Mouse (Mus musculus): ENCODE data around the gene Cd72.

Gene Cd72

DNA sequence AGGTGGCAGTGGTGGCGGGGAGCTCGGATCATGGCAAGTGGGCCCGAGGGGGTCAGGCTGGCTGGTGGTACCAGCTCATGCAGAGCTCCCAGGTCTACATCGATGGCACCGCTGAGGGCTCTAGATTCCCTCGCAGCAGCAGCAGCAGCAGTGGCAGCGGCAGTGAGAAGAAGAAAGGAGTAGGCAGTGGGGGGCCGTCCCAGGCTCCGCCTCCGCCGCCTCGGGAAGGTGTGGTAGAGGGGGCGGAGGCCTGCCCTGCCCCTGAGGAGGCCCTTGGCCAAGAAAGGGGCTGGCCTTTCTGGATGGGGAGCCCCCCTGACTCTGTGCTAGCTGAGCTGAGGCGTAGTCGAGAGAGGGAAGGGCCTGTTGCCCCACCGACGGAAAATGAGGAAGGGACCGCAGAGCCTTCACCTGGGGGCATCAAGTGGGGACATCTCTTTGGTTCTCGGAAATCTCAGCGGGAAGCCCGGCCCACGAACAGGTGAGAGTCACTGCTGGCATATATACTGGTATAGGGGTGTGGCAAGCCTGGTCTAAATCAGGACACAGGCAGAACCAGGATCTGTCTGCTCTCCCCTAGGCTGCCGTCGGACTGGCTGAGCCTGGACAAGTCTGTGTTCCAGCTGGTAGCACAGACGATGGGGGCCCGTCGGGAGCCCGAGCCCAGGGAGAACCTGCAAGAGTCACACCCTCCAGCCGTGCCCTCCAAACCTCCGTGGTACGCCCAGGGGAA is 28.6 kb downstream of the Cd72 start:
- peak in 1 of 2 experiments; percentile 34 for DNase-seq

DNA sequence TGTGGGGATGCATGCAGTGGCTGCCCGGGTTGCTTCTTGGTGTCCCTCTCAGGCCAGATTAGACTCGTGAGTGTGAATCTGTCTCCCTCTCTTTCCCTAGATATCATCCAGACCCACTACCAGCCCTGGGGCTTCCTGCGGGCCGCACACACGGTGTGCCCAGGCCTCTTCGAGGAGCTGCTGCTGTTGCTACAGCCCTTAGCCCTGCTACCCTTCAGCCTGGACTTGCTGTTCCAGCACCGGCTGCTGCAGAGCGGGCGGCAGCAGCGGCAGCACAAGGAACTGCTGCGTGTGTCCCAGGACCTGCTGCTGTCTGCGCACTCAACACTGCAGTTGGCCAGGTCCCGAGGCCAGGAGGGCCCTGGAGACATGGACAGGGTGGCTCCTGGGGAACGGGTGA is 29.2 kb downstream of the Cd72 start:
- DNase-seq: peak in 1 of 2 experiments; percentile 23

DNA sequence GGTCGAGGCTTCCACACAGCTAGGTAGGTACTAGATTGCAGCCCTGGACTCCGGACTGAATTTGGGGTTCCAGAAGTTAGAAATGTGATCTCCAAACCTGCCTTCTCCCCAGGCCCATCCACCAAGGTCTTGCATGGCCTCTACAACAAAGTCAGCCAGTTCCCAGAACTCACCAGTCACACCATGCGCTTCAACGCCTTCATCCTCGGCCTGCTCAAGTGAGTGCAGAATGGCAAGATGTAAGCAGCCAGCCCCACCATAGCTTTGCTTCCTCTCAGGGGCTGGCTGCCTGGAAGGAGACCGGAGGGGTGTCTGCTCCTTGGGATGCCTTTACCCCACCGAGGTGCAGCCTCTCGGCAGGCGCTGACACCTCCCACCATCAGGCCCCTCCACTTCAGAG is 30.4 kb downstream of the Cd72 start:
- no peak for DNase-seq

DNA sequence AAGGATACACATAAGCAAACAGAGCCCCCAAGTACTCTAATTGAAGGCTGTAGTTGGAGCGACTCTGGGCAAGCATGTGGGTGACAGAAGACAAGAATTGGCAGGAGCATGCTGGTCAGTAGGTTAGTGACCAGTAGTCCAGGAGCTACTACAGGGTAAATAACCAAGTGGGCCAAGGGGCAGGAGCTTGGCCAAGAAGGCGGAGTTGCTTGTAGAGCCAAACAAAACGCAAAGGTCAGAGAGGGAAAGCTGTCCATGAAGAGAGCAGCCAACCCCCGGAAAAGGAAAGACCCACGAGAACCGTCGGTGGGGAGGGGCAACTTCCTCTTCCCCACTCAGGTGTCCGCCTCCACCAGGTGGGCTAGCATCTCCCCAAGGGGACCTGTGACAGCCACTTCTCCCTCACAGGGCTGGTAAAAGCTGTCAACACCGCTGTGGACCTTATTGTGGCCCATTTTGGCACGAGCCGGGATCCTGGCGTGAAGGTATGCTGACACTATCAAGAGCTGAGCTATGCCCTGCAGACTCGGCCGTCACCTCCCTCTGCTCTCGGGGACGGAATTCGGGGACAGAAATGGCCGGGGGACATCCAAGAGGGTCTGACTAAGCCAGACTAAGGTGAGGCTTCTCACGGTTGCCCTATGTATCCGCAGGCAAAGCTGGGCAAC is 31.0 kb downstream of the Cd72 start:
- no peak for DNase-seq

DNA sequence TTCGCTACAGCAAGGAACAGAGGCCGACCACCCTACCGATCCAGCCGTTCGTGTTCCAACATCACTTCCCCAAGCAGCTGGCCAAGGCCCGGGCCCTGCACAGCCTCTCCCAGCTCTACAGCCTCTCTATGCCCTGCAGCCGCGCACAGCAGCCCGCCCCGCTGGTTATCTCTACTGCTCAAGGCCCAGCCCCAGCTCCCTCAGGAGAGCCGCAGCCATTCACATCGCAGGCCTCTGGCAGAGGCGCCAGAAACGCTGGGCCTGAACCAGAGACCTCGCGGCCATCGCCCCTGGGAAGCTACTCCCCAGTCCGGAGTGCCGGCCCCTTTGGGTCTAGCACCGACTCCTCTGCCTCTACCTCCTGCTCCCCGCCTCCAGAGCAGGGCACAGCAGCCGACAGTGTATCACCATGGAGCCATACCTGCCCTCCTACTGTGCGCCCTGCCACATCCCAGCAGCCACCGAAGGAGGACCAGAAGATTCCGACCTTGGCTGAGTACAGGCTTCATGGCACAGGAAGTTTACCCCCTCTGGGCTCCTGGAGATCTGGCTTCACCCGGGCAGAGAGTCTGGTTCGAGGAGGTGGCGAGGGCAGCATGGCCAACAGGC is 32.7 kb downstream of the Cd72 start:
- no peak for DNase-seq

DNA sequence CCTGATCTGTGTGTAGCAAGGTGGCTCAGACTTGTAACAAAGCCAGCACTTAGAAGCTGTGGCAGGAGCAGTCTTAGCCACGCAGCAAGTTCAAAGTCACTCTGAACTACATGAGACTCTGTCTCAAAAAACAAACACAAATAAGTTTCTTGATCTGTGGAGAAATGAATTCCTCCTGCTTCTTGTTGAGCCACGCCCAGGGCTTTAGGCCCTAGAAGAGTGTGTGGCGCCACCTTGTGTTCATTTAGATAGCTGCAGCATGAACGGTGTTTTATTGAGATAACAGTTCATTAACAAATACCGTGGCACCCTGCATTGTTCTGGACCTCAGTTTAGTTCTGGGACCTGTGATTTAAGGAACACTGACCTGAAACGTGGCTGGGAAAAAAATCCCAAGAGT is 34.1 kb downstream of the Cd72 start:
- DNase-seq: peak; percentile 71 to 86

DNA sequence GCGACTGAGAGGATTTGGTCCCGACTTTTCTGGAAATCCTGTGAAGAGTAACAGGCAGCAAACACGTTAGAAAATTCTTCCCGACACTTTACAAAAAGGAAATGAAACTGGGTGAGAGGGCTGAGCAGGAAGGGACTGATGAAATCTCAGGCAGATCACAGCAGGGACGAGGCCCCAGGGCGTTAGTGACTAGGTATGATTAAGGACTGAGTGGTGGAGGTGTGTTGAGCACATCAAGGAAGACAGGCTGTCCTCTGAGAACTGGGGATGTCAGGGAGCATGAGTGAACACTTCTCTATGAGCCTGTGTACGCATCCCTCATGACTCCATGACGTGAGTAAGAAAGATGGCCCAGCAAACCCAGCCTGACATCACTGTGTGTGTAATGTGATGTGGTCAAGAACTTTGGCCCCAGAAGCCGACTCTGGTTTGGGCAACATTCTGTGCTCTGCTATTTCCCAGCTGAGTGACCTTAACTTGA is 34.6 kb downstream of the Cd72 start:
- no peak for DNase-seq

DNA sequence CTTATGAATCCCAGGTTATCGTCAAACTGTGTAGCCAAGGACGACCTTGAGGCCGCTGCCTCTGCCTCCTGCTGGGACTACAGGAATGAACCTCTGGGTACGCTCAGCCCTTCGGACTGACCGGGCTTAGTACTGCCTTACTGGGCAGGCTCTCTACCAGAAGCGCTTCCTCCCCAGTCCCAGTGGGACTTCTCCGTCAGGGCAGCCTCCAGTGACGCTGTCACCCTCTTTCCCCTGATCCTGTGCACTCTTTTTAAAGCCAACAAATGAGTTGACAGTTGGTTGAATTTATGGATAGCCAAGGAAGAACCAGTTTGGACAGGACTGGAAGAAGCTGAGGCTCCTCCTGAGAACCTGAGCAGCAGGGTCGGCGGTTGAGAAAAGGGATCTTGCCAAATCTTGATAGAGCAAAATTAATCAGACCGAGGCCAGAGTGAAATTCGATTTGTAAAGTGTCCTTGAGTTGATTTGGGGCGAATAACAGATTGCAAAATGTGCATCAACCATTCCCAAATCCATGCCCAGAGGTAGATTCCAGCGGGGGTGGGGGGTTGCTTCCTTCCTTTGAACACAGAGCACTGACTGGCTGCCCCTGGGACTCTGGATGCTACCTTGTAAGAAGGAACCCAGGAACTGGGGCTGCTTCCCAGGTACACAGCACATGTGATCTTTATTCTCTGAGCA is 35.3 kb downstream of the Cd72 start:
- no peak for DNase-seq

DNA sequence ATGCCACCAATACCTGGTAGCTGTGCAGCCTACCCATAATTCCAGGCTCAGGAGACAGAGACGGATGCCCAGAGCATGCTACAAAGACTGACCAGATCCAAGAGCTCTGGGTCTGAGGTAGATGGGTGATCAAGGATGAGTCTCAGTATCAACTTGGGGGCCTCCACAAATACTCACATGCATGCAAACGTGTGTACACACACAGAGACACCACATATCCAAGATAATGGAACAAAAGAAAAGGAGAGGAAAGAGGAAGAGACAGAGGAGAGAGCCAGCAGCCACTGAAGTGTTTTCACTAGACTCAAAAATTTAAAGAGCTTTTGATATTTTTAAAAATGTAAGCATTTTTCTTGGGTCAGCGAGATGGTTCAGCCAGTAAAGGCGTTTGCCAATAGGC is 36.0 kb downstream of the Cd72 start:
- no peak for DNase-seq

DNA sequence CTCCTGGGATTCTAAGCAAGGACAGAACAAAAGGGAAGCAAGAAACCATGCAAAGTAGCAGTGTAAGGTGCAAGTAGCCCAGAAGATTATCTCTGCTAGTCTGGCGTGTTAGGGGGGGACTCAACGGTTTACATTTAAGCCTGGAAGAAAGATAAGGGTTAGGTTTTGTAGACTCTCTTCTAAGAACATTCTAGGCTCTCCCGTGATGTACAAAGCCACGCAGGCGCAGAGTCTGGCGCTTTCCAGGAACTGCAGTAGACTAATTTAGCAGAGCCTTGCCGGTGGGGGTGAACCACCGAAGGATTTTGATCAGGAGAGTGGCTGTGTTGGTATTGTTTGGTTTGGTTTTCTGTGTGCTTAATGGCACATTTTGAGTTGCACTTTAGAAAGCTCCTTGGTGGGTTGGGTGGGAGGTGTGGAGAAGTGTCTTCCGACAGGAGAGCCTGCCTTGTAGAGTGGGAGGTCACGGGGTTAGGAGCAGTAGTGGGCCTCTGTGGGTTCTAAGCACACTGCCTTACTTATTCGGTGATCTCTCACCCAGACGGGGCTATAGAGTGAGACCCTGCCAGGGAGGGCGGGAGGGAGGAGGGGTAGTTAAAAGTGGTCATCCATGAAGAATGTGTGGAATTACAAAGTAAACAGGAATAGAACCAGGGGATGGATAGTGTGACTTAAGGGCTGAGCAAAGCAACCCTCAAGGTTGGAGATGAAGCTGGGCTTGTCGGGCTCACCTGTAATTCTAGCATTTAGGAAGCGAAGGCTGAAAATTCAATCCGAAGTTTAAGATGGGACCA is 37.0 kb downstream of the Cd72 start:
- DNase-seq: no peak

DNA sequence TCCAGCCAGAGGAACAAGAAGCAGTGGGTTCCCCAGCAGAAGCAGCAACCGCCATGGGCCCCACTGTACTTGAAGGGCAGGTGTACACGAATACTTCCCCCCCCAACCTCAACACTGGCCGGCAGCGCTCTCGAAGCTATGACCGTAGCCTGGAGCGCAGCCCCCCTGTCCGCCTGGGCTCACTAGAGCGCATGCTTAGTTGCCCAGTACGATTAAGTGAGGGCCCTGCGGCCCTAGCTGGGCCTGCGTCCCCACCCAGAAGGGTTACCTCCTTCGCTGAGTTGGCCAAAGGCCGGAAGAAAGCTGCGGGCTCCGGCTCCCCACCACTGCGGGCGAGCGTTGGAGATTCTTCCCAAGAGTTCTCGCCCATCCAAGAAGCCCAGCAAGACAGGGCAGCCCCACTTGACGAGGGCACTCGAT is 38.3 kb downstream of the Cd72 start:
- no peak for DNase-seq

DNA sequence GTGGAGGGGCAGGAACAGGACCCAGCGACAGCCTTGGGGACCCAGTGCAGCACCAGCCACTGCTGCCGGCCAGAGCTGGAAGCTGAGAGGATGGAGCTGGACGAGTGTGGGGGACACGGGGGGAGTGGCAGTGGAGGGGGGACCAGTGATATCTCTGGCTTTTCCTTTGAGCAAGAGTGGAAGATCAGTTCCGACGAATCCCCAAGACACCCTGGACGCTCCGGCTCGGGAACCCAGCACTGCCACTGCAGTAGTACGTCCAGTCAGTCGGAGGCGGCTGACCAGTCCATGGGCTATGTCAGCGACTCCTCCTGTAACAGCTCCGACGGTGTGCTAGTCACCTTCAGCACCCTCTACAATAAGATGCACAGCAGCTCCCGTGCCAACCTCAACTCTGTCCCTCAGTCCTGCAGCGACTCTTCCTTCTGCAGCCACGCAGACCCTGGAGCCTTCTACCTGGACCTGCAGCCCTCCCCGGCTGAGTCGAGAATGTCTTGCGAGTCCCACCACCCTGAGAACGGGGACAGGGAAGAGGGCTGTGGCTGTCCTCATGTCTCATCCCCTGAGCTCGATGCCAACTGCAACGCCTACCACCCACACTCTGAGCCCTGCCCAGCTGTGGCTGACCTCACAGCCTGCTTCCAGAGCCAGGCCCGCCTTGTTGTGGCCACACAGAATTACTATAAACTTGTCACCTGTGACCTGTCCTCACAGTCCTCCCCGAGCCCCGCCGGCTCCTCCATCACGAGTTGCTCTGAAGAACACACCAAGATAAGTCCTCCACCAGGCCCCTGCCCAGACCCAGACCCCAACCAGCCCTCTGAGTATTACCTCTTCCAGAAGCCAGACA is 39.0 kb downstream of the Cd72 start:
- DNase-seq: no peak

DNA sequence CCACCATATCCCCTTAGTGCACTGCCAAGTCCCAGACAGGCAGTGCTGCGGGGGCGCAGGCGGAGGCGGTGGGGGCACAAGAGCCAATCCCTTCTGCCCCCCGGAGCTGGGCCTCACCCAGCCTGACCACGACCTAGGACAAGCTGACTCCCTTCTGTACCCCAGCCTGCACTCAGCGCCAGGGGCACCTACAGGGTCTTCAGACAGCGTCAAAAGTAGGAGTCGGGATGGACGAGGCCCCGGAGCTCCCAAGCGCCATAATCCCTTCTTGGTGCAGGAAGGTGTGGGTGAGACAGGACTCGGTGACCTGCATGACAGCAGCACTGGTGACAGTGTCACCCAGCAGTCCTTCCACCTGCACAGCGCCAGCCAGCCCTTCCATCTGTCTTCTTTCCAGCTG is 39.7 kb downstream of the Cd72 start:
- DNase-seq: no peak

DNA sequence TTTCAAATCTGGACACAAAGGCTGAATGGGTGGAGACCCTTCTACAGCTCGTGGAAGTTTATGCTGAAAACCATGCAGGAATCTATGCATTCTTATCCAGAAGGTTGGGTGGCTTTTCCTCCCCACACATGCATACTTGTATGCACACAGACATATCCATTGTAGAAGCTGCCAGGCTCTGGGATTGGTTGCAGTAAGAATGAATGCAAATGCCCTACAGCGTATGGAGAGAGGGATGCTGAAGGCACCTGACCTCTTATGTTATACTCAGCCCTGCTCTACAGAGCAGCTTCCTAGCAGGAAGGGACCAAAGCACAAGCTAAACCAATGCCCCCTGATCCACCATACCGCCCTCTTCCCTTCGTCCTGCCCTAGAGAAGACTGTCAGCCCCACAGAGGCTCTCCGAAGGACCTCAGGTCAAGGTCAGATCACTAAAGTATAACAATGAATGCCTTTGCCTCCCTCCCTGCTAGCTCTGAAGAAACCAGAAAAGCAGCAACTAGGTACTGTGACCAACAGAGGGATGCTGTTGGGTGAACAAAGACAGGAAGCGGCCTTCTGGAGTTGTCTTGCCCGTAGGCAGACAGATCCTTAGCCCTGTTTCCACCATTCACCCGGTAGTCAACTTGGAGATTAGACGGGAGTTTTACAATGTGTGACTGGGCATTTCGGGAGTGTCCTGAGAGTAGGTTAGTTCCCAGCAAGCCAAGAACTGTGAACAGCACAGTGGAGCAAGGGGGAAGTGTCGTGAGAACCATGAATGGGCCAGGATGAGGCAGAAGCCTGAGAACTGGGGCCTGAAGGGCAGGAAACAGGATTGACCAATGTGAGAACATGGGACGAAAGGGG is 47.1 kb downstream of the Cd72 start:
- no peak for DNase-seq

DNA sequence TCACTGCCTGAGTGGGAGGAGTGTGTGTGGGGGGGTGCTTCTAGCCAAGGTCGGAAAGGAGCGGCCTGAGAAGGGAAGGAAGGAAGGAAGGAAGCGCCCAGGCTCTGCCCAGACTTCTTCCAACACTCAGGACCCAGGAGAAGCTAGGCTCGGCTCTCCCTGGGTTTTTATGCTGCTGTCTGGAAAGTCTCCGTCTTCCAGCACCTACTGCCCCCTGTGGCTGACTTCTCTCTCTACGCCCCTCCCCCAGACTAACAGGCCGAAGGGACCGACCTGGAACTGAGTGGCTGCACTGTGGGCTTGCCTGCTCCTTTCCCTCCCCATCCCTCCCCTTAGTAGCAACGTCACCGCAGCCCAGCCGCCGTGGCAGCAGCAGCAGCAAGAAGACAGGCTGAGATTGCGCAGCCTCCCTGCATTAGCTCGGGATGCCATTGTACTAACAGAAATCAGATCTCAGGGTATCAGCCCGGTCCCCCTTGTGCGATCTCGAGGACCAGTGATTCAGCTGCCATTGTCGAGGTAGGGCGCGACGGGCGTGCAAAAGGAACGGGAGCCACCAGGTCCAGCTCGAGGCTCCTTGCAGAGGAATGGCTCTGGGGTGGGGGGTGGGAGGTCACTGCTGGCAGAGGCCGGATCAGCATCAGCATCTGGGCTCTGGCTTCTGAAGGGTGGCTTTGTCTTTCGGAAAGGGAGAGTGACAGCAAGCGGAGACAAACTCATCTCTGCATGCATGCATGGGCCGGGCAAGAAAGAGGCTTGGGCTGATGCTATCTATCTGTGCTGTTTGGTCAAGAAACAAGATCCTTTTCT is 48.1 kb downstream of the Cd72 start:
- peak; percentile 88 to 93 for DNase-seq

DNA sequence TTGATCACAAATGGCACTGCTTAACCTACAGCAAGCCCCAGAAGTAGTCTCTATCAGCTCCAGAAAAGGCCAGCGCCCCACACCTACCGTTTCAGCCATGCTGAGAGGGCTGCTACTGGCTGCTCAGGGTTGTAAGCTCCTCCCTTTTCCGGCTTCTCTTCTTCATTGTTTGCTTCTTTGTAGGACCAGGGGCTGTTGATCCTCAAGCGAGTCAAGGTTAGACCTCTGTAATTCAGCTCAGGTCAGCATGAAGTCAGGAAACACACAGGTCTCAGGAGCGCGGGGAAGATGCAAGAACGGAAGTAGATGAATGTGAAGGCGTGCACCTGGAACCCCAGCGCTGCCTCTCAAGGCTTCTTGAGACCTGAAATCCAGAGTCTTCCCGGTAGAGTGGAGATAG is 49.7 kb downstream of the Cd72 start:
- no peak for DNase-seq

DNA sequence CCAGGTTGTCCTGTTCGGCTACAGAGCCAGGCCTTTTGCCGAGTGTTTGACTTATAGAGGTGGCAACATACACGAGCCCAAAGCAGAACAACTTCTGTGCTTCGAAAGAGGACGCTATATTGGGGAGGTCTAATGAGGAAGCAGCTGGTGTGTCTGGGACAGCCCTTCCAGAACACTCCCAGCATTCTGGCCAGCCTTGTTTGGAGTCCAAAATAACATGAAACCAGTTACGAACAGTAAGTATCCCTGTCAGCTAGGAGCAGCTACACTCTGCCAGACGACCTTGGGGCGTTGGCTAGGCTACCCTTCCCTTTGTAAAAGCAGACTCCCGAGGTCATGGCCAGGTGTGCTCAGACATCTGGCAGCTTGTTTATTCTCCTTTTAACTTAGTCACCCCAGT is 52.2 kb downstream of the Cd72 start:
- no peak for DNase-seq

DNA sequence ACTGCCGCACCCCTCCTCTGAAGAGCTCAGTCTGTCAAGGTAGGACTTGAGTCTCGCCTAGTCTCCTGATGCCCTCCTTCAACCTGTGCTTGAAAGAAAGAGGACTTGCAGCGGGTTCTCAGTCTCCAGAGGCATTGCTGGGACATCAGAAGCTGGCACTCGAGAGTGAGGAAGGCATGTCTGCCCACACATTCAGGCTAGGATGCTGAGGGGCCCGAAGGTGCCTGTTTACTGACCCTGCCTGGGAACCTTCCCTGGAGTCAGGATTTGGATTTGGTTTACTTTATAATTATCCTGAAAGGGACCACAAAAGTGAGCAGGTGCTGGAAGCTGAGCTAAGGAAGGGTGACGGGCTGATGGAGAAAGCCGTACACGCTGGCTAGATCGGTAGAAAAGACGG is 52.9 kb downstream of the Cd72 start:
- DNase-seq: no peak

DNA sequence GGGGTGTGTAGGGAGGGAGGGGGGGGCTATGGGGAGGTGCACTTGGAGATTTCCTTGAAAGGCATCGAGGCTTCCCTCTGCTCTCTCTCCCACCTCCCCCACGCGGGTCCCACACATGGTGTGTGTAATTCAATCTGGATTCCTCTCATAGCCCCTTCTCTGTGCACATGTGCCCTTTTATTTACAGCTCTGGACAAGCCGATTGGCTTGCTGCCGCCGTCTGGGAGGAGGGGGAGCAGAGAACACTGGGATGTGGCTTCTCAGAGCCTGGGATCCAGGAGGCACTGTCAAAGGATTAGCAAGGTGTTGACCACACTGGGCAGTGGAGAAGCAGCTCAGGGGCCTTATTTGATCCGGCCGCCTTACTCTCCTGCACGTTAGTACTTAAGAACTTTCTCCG is 53.5 kb downstream of the Cd72 start:
- peak in 1 of 2 experiments; percentile 60 for DNase-seq

Measured in lung, postnatal 4 days (tissue).